Mouse (Mus musculus): ENCODE results near the gene BC049715. TPM values are rescaled to one million over a fixed set of nuclear protein-coding genes. Genes with fewer than 3 reads are reported as not detected.

BC049715 gene
- polyA plus RNA-seq, 1 experiment from 2014 or later = 1.3 TPM

DNA sequence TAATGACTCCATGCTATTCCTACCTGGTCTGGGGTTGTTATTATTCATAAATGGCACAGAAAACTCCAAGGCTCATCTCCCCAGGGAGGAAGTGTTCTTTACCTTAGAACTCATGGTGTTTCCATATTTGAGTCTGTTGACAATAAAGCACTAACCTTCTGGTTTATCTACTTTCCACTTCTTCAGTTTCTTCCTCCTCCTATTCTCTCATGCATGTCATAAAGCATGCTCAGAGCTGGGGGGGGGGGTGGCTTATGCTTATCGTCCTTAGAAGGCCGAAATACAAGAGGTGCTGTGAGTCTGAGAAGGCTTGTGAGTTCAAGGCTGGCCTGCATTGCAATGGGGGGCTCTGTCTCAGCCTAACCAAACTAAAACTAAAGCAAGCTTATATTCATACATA is 27.8 kb downstream of the BC049715 start:
- 0 out of 2 replicates have a peak, but pooled peaks cover 8% of the 10 kb centered on the region for H3K4me1 ChIP-seq (replicated peaks)
- no peaks in the 10 kb centered on the region for H3K27me3 ChIP-seq
- H3K36me3 ChIP-seq = no peaks in the 10 kb centered on the region
- H3K27ac ChIP-seq (replicated peaks) = no peak overlapping the region
- no peak for ATAC-seq (ENCODE audit: low FRiP score, low read depth)
- H3K9ac ChIP-seq = no peak overlapping the region
- no peak overlapping the region for H3K4me2 ChIP-seq
- WGBS = 84% methylated on average over 2 of the region's 2 CpGs
- H3K9me3 ChIP-seq = no peaks in the 10 kb centered on the region
- H3K4me3 ChIP-seq = no peak overlapping the region

DNA sequence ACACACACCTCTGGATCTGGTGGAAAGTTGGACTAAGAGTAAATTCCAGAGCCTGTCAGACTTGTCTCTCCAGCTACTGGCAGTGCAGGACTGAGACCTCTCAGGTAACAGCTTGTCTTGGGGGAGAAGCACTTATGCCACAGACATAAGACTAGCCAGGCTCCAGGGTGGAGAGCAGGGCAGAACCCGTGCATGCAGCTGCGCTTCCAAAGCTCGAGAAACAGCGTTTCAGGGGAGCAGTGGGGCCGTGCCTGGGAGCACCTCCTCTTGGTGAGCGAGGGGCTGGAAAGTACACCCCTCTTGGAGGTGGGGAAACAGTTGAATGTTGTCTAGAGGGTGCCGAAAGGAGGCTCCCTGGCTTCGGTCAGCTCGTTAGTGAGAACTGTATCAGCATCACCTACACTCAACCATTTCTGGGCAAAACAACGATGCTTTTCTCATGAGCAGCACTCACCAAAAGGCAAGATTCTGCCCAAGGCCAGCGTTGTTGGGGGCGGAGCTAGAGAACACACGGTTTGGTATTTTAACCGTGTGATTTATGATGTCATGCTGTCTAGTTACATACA is 28.7 kb downstream of the BC049715 start:
- 74% methylated on average over 14 of the region's 14 CpGs for WGBS
- Histone ChIP-seq H3K4me2 (no peak overlapping the region), H3K36me3 (no peaks in the 10 kb centered on the region), H3K4me3 (no peak overlapping the region), H3K27me3 (no peaks in the 10 kb centered on the region), H3K9me3 (no peaks in the 10 kb centered on the region), H3K9ac (no peak overlapping the region), H3K4me1 (replicated peaks) (0 out of 2 replicates have a peak, but pooled peaks cover 8% of the 10 kb centered on the region), H3K27ac (replicated peaks) (no peak overlapping the region)
- no peak for ATAC-seq (ENCODE audit: low FRiP score, low read depth)

DNA sequence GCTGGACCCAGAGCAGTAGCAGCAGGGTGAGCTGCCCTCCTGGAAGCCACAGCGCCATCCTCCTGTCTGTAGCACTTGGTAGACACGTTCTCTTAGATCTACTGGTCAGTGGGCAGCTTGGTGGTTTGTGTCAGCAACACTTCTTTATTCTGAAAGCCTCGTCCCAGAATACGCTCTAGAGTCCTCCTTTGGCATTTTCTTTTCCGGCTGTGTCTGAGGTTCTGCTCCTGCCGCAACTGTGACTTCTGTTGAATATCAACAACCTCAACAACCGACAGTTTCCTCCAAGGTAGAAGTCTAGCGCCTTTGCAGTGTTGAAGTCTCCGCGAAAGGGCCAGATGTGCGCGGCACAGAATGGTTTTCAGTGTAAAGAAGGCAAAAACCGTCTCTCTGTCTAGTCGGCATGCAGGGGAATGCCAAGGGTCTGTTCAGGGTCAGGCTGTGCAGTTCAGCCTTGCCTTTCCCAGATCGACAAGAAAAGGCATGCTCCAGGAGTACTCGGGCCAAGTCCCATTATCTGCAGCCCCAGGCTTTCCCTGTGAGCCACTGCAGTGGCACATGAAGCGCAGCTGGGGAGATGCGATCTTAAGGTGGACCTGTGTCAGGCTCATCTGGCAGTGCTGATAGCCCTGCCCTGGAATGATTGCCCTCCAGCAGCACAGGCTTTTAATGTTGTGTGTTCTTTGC is 29.9 kb downstream of the BC049715 start, which contains the start of gene Art4:
Art4 (minus strand) TSS at position 548 of the 687 bp plus-strand sequence.
- ATAC-seq (ENCODE audit: low FRiP score, low read depth) = no peak
- H3K4me3 ChIP-seq = no peak within 1 kb of the TSS
- no peaks in the 10 kb centered on the region for H3K27me3 ChIP-seq
- 75% methylated on average over 18 of the region's 18 CpGs for WGBS
- H3K36me3 ChIP-seq = no peaks in the 10 kb centered on the region
- H3K27ac ChIP-seq (replicated peaks) = no peak within 1 kb of the TSS
- H3K9ac ChIP-seq = no peak within 1 kb of the TSS
- H3K9me3 ChIP-seq = no peaks in the 10 kb centered on the region
- 0 out of 2 replicates have a peak, but pooled peaks cover 6% of the 10 kb centered on the region for H3K4me1 ChIP-seq (replicated peaks)
- H3K4me2 ChIP-seq = no peak within 1 kb of the TSS

DNA sequence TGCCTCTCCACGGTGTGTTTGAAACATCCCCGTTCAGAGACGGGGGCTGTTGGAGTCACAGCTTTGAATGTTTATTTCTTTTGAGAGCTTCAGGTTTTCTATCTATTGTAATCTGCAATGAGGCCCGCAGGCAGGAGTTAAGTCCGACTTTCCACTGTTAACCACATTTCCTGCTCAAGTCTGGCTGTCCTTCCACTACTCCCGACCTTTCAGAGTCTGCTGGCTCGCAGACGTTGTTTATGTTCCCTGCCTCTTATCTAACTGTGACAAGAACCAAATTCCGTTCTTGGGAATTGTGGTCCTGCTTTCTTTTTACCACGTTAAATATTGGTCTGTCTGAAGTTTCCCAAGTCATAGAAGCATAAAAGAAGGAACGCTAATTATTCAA is 30.4 kb downstream of the BC049715 start:
- 66% methylated on average over 11 of the region's 11 CpGs for WGBS
- Histone ChIP-seq H3K4me2 (no peak overlapping the region), H3K9me3 (no peaks in the 10 kb centered on the region), H3K27ac (replicated peaks) (no peak overlapping the region), H3K9ac (no peak overlapping the region), H3K27me3 (no peaks in the 10 kb centered on the region), H3K36me3 (no peaks in the 10 kb centered on the region), H3K4me1 (replicated peaks) (0 out of 2 replicates have a peak, but pooled peaks cover under 1% of the 10 kb centered on the region), H3K4me3 (no peak overlapping the region)
- no peak for ATAC-seq (ENCODE audit: low FRiP score, low read depth)

DNA sequence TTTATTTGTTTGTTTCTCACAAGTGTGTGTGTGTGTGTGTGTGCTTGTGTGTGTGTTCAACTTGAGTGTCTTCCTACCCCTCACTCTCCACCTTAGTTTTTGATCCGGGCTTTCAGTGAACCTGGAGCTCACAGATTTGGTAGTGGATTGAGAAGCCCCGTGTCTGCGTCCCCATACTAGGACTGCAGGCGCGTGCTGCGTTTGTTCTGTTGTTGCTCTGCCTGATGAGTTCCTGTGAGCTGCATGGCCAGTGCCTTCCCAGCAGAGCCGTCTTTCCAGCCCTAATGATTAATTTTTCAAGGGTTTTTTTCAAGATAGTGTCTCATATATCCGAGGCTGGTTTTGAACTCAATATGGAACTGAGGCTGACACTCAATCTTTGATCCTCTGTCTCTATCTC is 31.0 kb downstream of the BC049715 start:
- Histone ChIP-seq H3K9ac (no peak overlapping the region), H3K27ac (replicated peaks) (no peak overlapping the region), H3K4me2 (no peak overlapping the region), H3K36me3 (no peaks in the 10 kb centered on the region), H3K4me1 (replicated peaks) (no peaks in the 10 kb centered on the region), H3K4me3 (no peak overlapping the region), H3K9me3 (no peaks in the 10 kb centered on the region), H3K27me3 (no peaks in the 10 kb centered on the region)
- ATAC-seq (ENCODE audit: low FRiP score, low read depth) = no peak
- WGBS = 84% methylated on average over 8 of the region's 8 CpGs

DNA sequence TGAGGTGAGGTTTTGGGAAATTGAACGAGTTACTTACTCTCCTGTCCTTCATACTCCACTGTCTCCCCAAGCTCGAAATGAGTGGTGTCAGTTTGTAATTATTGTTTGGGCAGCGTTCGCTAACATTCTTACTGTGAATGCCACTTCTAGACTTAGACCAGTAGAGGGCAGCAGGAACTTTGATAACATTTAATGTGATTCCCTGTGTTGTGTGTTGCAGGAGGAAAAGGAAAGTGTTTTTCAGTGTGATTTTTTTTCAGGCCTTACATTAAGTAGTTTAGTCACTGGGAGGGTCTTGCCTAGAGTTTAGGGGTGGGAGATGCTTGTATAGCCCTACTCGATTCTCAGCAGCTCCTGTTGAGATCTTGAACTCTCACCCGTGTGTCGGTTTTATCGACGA is 33.6 kb downstream of the BC049715 start:
- no peak overlapping the region for H3K9ac ChIP-seq
- H3K9me3 ChIP-seq = no peaks in the 10 kb centered on the region
- no peaks in the 10 kb centered on the region for H3K36me3 ChIP-seq
- H3K27ac ChIP-seq (replicated peaks) = no peak overlapping the region
- H3K4me2 ChIP-seq = no peak overlapping the region
- peak; percentile 59; the same call in 1 of the 2 replicates for ATAC-seq (ENCODE audit: low FRiP score, low read depth)
- H3K4me1 ChIP-seq (replicated peaks) = no peaks in the 10 kb centered on the region
- whole genome bisulfite sequencing = 52% methylated on average over 9 of the region's 9 CpGs
- no peak overlapping the region for H3K4me3 ChIP-seq
- H3K27me3 ChIP-seq = no peaks in the 10 kb centered on the region

DNA sequence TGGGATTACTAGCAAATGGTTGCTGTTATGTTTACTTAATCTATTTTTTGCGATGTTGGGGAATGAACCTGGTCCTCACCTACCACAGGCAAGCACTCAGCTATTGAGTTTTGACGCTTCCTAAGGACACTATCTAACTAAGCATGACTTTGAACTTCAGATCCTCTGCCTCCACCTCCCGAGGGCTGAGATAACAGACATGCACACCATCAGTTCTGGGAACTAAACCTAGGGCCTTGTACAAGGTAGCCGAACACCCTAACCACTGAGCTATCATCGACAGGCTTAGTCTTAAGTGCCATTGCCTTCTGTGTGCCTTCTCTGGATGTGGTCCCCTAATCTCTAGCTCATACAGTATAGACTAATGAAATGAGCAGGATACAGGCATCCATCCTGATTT is 37.9 kb downstream of the BC049715 start:
- no peaks in the 10 kb centered on the region for H3K4me1 ChIP-seq (replicated peaks)
- H3K4me3 ChIP-seq = no peak overlapping the region
- H3K9ac ChIP-seq = no peak overlapping the region
- ATAC-seq (ENCODE audit: low FRiP score, low read depth) = no peak
- no peaks in the 10 kb centered on the region for H3K27me3 ChIP-seq
- H3K27ac ChIP-seq (replicated peaks) = no peak overlapping the region
- H3K36me3 ChIP-seq = no peaks in the 10 kb centered on the region
- no peaks in the 10 kb centered on the region for H3K9me3 ChIP-seq
- no peak overlapping the region for H3K4me2 ChIP-seq
- 96% methylated on average over 5 of the region's 5 CpGs for WGBS

DNA sequence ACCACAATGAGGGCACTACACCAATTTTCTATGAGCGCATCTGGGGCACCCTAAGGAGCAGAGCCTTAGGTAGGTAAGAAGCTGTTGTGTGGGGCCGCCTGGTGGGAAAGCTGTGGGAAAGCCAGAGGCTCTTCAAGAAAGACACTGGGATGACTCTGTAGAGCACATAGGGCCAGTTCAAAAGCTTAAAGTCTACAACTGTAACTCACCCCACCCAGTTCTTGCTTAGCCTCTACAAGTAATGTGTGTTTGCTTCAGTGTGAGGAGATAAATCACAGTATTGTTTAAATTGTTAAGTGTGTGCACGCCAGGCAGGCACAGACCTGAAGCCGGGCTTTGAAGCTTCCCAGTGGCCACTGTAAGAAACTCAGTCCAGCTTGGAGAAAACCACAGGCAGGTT is 38.7 kb downstream of the BC049715 start:
- Histone ChIP-seq H3K4me3 (no peak overlapping the region), H3K4me2 (no peak overlapping the region), H3K9ac (no peak overlapping the region), H3K36me3 (no peaks in the 10 kb centered on the region), H3K27me3 (no peaks in the 10 kb centered on the region), H3K9me3 (no peaks in the 10 kb centered on the region), H3K4me1 (replicated peaks) (no peaks in the 10 kb centered on the region), H3K27ac (replicated peaks) (no peak overlapping the region)
- no peak for ATAC-seq (ENCODE audit: low FRiP score, low read depth)
- 84% methylated on average over 4 of the region's 4 CpGs for WGBS

DNA sequence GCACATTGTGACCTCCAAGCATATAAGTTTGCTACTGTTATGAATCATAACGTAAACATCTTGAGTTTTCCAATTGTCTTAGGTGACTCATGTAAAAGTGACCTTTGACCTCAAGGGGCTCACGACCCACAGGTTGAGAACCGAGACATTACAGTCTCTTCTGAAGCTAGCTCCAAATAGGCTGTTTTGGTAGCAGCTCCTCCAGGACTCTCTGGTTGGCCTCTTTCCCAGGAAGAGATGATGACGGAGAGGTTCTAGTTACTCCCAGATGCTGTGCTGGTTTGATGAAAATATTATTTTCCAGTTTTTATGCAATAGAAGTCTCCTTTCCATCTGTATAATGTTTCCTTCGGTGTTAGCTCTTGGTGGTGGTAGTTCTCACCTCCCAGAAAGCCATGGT is 41.5 kb downstream of the BC049715 start:
- WGBS = 82% methylated on average over 5 of the region's 5 CpGs
- Histone ChIP-seq H3K27ac (replicated peaks) (no peak overlapping the region), H3K27me3 (no peaks in the 10 kb centered on the region), H3K4me2 (no peak overlapping the region), H3K4me3 (no peak overlapping the region), H3K4me1 (replicated peaks) (no peaks in the 10 kb centered on the region), H3K9ac (no peak overlapping the region), H3K36me3 (no peaks in the 10 kb centered on the region), H3K9me3 (no peaks in the 10 kb centered on the region)
- no peak for ATAC-seq (ENCODE audit: low FRiP score, low read depth)

DNA sequence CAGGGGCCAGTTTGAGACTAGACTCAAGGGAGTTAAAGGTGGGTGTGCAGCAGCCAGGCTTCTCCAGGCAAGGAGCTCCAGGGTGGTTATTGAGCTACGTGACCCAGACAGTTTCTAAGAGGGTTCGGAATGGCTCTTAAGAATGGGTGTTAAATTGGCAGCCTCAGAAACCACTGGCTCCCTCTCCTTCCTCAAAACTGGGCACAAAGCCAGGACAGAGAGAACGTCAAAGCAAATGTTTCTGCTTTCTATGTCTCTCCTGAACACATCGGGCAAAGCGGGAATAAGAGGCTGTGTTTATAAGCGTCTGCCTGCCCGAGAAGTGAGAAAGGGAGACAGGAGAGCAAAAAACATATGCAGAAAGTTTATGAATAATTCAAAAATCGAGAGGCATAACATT is 47.2 kb downstream of the BC049715 start:
- H3K27ac ChIP-seq (replicated peaks) = no peak overlapping the region
- H3K36me3 ChIP-seq = no peaks in the 10 kb centered on the region
- no peak for ATAC-seq (ENCODE audit: low FRiP score, low read depth)
- H3K27me3 ChIP-seq = no peaks in the 10 kb centered on the region
- H3K4me2 ChIP-seq = no peak overlapping the region
- no peak overlapping the region for H3K9ac ChIP-seq
- no peaks in the 10 kb centered on the region for H3K4me1 ChIP-seq (replicated peaks)
- 44% methylated on average over 8 of the region's 8 CpGs for WGBS
- H3K9me3 ChIP-seq = no peaks in the 10 kb centered on the region
- no peak overlapping the region for H3K4me3 ChIP-seq

DNA sequence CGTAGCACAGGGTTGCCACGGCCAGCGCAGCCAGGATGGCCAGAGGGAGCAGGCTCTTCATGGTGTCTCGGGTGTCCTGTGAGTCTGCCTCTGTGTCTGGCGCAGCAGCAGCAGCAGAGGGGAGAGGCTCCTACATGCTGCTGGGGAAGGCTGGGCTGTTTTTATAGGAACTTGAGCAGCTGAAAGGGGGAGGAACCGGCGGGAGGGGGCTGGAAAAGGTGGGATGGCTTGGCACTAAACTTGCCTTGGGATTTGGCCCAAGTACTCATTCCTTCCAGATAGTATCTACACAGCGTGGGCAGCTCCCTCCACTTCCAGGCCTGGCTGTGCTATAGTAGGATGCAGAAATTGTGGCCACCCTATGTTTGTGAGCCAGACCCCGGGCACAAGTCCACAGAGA is 48.2 kb downstream of the BC049715 start, which contains the start of gene Mgp:
Mgp (minus strand) TSS at position 154 of the 400 bp plus-strand sequence.
- WGBS = 64% methylated on average over 9 of the region's 9 CpGs
- Histone ChIP-seq H3K27ac (replicated peaks) (no peak within 1 kb of the TSS), H3K4me2 (no peak within 1 kb of the TSS), H3K9me3 (no peaks in the 10 kb centered on the region), H3K4me3 (no peak within 1 kb of the TSS), H3K9ac (no peak within 1 kb of the TSS), H3K4me1 (replicated peaks) (no peaks in the 10 kb centered on the region), H3K36me3 (no peaks in the 10 kb centered on the region), H3K27me3 (no peaks in the 10 kb centered on the region)
- ATAC-seq (ENCODE audit: low FRiP score, low read depth) = no peak

DNA sequence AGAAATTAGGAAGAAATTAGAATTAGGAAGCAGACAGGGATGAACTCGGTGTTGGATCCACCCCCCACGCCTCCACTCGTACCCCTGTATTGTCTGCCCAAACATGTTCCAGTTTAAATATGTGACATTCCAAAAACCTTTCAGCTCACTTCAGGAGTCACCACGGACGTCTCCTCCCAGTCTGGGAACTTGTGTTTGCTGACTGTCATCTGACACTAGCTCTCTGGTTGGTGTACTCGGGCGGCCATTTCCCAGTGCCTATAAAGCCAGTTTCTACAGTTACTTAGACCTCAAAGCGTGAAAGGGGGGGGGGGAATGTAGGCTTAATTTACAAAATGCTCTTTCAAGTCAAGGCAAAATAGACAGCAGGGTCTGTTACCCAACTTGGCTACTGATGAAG is 54.3 kb downstream of the BC049715 start:
- no peaks in the 10 kb centered on the region for H3K9me3 ChIP-seq
- WGBS = 77% methylated on average over 8 of the region's 8 CpGs
- no peak overlapping the region for H3K4me2 ChIP-seq

More for the DNA sequence above, 54.3 kb downstream of the BC049715 start:
- H3K9ac ChIP-seq = no peak overlapping the region
- ATAC-seq (ENCODE audit: low FRiP score, low read depth) = no peak
- no peaks in the 10 kb centered on the region for H3K36me3 ChIP-seq
- no peaks in the 10 kb centered on the region for H3K27me3 ChIP-seq
- H3K4me3 ChIP-seq = no peak overlapping the region
- no peak overlapping the region for H3K27ac ChIP-seq (replicated peaks)
- no peaks in the 10 kb centered on the region for H3K4me1 ChIP-seq (replicated peaks)

Measured in hindbrain, embryonic 15.5 days (tissue).